Mouse (Mus musculus) midbrain, embryonic 14.5 days (tissue): ENCODE data around the gene Gsdmc4. TPM values are rescaled to one million over a fixed set of nuclear protein-coding genes. Genes with fewer than 3 reads are reported as not detected.
A peak's percentile ranks its signal among the peaks of the same experiment; 100 is the strongest.
"Not testable (repeated sequence)": the region's sequence is repeated elsewhere in the genome, so short reads cannot be mapped to it uniquely, and the experiment has no call there.

Experiments used
- ATAC-seq: fragments of 200-750 bp; cut with Nextera tagmentation; 2 replicates; pipeline ENCODE4 v1.8.0; 2017; ENCODE audit warnings: moderate number of reproducible peaks, moderate library complexity; ENCODE audit not compliant: low FRiP score, low TSS enrichment
- DNase-seq: peaks from one replicate; pipeline ENCODE4 v3.0.0-alpha.2; 2015
- H3K27ac ChIP-seq: fragments of 300-500 bp; sonication (generic); replicated peaks from 2 replicates; pipeline ENCODE4 v1.5.1; 2014; ENCODE audit warnings: mild to moderate bottlenecking, low read depth, low read length, moderate library complexity
- H3K27me3 ChIP-seq: fragments of 300-500 bp; sonication (generic); 2 replicates; pipeline ENCODE4 v1.6.1; 2014; ENCODE audit warnings: low read length, control low read depth, mixed read lengths; ENCODE audit not compliant: control insufficient read depth, insufficient read depth
- H3K36me3 ChIP-seq: fragments of 300-500 bp; sonication (generic); 2 replicates; pipeline ENCODE4 v1.6.1; 2014; ENCODE audit warnings: low read length, control low read depth; ENCODE audit not compliant: control insufficient read depth, insufficient read depth
- H3K4me1 ChIP-seq: fragments of 300-500 bp; sonication (generic); 2 replicates; pipeline ENCODE4 v1.6.1; 2014; ENCODE audit warnings: mild to moderate bottlenecking, antibody characterized with exemption, low read length, control low read depth; ENCODE audit not compliant: control insufficient read depth, insufficient read depth
- H3K4me2 ChIP-seq: fragments of 300-500 bp; sonication (generic); 2 replicates; pipeline ENCODE4 v1.6.1; 2014; ENCODE audit warnings: mild to moderate bottlenecking, low read length, moderate library complexity
- H3K4me3 ChIP-seq: fragments of 300-500 bp; sonication (generic); replicated peaks from 2 replicates; pipeline ENCODE4 v1.5.1; 2014; ENCODE audit warnings: low read depth, low read length
- H3K9ac ChIP-seq: fragments of 300-500 bp; sonication (generic); replicated peaks from 2 replicates; pipeline ENCODE4 v1.6.1; 2014; ENCODE audit warnings: mild to moderate bottlenecking, low read length, moderate library complexity
- H3K9me3 ChIP-seq: fragments of 300-500 bp; sonication (generic); 2 replicates; pipeline ENCODE4 v1.6.1; 2016; ENCODE audit warnings: low read length, control low read depth, mixed read lengths; ENCODE audit not compliant: control insufficient read depth
- WGBS: fragments of 180-500 bp; shearing (Covaris S2); extraction: QIAGEN DNeasy Blood & Tissue Kit; methylation state at CpG from one replicate; pipeline ENCODE4 v1.1.7; 2014; 5-methylcytosine and 5-hydroxymethylcytosine counted together
- polyA plus RNA-seq: library from polyadenylated mRNA; unstranded; fragments of >200 nt; fragmentation: Nextera tagmentation; extraction: Ambion mirVana; gene quantifications from 2 replicates; pipeline ENCODE4 v1.2.1, GENCODE M21; 2014

Gene Gsdmc4
- not detected in 2 replicates for polyA plus RNA-seq

DNA sequence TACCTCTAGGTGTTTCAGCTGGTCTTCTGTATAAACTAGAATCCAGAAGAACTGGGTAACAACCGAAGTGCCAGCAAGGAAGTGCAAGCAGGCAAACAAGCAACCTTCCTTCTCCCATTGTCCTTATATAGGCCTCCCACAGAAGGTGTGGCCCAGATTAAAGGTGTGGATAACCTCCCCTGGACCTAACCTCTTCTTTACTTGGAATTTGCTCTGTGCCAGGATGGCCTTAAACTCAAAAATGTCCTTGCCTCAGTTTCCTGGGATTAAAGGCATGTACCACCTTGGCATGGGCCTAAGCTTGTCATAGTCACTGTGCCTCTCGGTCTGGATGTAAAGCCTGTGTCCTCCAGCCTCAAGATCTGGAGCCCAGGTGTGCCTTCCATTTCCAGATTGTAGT, at the start of gene Gsdmc4:
Gene Gsdmc4, minus strand, starts transcription at position 101 of the 400 bp plus-strand sequence.
- H3K36me3 ChIP-seq, H3K9me3 ChIP-seq, H3K4me2 ChIP-seq, ATAC-seq, H3K4me1 ChIP-seq, H3K9ac ChIP-seq, H3K4me3 ChIP-seq, DNase-seq, H3K27ac ChIP-seq, H3K27me3 ChIP-seq: not testable (repeated sequence)
- 91% methylated on average over 2 of the region's 2 CpGs for WGBS

DNA sequence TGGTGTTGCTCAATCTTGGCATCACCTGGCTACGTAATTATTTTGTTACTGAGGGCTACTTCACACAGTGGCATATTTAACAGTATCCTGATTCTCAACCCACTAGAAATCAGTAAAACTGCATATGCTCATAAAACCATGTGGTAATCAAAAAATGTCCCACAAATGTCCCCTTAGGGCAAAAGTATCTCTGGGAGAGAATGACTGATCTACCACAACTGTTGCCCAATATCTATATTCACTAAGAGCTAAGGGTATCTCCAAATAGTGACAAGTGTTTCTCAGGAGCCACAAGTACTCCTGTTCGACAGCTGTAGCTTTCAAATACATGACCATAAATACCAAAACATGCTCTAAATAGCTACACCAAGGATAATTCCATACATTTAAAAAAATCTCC, 48.4 kb upstream of the Gsdmc4 start:
- H3K27me3 ChIP-seq = no peaks in the 10 kb centered on the region
- no peak for DNase-seq
- no peaks in the 10 kb centered on the region for H3K36me3 ChIP-seq
- 94% methylated on average over 2 of the region's 2 CpGs for WGBS
- H3K9me3 ChIP-seq = no peaks in the 10 kb centered on the region
- no peaks in the 10 kb centered on the region for H3K4me1 ChIP-seq
- ATAC-seq = no peak
- no peak overlapping the region for H3K4me3 ChIP-seq
- no peak overlapping the region for H3K27ac ChIP-seq
- H3K4me2 ChIP-seq = no peak overlapping the region
- no peak overlapping the region for H3K9ac ChIP-seq

DNA sequence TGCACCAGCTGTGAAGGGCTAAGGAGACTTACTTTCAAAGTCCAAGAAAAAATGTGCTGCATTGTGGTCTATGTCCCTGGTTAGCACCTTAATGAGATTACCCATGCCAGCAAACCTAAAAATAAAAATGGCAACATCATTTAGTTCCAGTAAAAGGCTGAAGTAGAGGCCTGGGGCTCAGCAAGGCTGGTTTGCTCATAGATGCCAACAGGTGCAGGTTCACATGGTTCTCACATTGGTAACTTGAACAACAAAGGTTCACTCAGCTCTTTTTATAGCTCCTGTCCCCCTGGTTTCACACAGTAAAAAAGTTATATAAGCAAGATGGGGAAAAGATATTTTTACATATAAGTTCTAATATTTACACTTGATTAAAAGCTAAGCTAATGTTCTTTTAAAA, 45.5 kb upstream of the Gsdmc4 start:
- H3K4me3 ChIP-seq = no peak overlapping the region
- no peaks in the 10 kb centered on the region for H3K9me3 ChIP-seq
- no peaks in the 10 kb centered on the region for H3K36me3 ChIP-seq
- H3K9ac ChIP-seq = no peak overlapping the region
- no peak for ATAC-seq
- H3K4me2 ChIP-seq = no peak overlapping the region
- H3K27me3 ChIP-seq = no peaks in the 10 kb centered on the region
- no peak overlapping the region for H3K27ac ChIP-seq
- no peaks in the 10 kb centered on the region for H3K4me1 ChIP-seq
- DNase-seq = no peak

DNA sequence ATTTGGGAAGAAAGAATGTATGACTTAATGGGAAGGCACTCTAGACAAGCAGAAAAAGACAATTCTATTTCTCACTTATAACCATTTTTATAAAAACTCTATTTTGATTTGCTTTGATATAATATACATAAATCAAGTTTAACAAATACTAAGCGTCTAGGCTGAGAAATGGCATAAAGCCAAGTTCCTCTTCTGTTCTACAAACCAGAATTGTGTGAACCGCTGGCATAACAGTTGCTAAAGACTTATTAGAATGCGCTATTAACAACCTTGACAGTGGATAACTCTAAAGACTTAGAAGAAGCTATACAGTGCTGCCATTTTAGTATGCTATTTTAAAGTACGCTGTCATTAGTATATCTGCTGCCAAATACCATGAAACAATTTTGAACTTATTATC, 41.2 kb upstream of the Gsdmc4 start:
- no peak for ATAC-seq
- no peak overlapping the region for H3K4me2 ChIP-seq
- H3K4me1 ChIP-seq = no peaks in the 10 kb centered on the region
- H3K27me3 ChIP-seq = no peaks in the 10 kb centered on the region
- H3K9me3 ChIP-seq = no peaks in the 10 kb centered on the region
- H3K9ac ChIP-seq = no peak overlapping the region
- 0 out of 2 replicates have a peak, but pooled peaks cover 5% of the 10 kb centered on the region for H3K36me3 ChIP-seq
- WGBS = 72% methylated on average over 4 of the region's 4 CpGs
- peak; percentile 25 for DNase-seq
- no peak overlapping the region for H3K4me3 ChIP-seq
- no peak overlapping the region for H3K27ac ChIP-seq

DNA sequence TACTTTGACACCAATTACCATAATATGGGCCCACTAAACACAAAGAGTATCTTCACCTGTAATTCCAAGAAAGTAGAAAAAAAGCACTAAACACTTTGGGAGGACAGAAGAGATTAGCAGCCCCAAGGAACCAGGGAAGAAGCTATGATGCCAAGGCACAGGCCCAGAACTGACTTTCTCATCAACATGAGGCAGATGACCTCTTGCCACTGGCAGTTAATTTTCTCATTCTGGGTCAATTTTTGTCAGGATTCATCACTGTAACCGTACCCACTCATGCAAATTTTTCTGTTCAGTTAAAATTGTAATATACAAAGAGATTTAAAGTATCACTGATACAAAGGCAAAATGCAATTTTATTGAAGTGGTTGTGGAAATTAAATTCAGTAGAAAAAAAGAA, 29.1 kb upstream of the Gsdmc4 start:
- H3K27me3 ChIP-seq = no peaks in the 10 kb centered on the region
- no peak overlapping the region for H3K4me2 ChIP-seq
- H3K9ac ChIP-seq = no peak overlapping the region
- H3K4me3 ChIP-seq = no peak overlapping the region
- no peaks in the 10 kb centered on the region for H3K9me3 ChIP-seq
- WGBS = 78% methylated on average over 1 of the region's 1 CpGs
- H3K4me1 ChIP-seq = no peaks in the 10 kb centered on the region
- H3K27ac ChIP-seq = no peak overlapping the region
- no peak for ATAC-seq
- peaks cover 46% of the 10 kb centered on the region for H3K36me3 ChIP-seq
- no peak for DNase-seq

DNA sequence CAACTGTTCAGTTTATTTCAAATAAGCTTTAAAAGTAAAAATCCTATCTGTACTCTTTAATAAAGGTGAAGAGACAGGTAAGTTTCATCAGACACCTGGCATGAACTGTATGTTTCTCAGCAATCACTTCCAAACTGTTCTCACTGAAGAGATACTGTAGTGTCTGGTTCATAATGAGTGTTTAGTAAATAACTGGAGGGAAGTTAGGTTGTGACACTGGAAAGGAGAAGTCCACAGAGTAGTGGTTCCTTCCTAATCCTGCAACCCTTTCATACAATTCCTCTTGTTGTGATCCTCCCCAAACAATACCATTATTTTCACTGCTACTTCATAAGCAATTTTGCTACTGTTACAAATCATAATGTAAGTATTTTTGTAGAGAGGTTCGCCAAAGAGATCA, 20.6 kb upstream of the Gsdmc4 start:
- no peaks in the 10 kb centered on the region for H3K9me3 ChIP-seq
- peaks cover 51% of the 10 kb centered on the region for H3K36me3 ChIP-seq
- 100% methylated on average over 1 of the region's 1 CpGs for WGBS
- ATAC-seq (no peak), DNase-seq (no peak)
- H3K27ac ChIP-seq = no peak overlapping the region
- no peaks in the 10 kb centered on the region for H3K27me3 ChIP-seq
- H3K4me1 ChIP-seq = no peaks in the 10 kb centered on the region
- H3K9ac ChIP-seq = no peak overlapping the region
- no peak overlapping the region for H3K4me3 ChIP-seq
- no peak overlapping the region for H3K4me2 ChIP-seq

DNA sequence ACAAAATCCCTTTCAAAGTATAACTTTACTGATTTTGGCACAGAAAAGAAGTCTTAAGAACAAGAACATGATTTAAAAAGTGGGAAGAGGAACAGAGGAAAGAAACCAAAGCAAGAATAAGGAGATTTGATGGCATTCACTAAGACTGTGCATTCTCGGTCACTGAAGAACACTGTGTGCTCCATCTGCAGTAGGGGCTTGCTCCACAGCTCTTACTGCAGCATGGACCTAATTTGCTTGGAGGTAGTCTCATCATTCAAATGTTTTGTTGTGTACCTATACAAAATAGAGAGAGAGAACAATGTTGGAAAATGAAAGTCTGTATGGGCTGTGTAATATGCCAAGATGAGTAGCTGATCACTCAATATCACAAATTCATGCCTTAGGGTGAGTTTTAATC, 19.3 kb upstream of the Gsdmc4 start:
- Histone ChIP-seq H3K4me3 (no peak overlapping the region), H3K4me1 (no peaks in the 10 kb centered on the region), H3K36me3 (peaks cover 45% of the 10 kb centered on the region), H3K27ac (no peak overlapping the region), H3K9me3 (no peaks in the 10 kb centered on the region), H3K4me2 (no peak overlapping the region), H3K9ac (no peak overlapping the region), H3K27me3 (no peaks in the 10 kb centered on the region)
- WGBS = 96% methylated on average over 1 of the region's 1 CpGs
- ATAC-seq (no peak), DNase-seq (no peak)

DNA sequence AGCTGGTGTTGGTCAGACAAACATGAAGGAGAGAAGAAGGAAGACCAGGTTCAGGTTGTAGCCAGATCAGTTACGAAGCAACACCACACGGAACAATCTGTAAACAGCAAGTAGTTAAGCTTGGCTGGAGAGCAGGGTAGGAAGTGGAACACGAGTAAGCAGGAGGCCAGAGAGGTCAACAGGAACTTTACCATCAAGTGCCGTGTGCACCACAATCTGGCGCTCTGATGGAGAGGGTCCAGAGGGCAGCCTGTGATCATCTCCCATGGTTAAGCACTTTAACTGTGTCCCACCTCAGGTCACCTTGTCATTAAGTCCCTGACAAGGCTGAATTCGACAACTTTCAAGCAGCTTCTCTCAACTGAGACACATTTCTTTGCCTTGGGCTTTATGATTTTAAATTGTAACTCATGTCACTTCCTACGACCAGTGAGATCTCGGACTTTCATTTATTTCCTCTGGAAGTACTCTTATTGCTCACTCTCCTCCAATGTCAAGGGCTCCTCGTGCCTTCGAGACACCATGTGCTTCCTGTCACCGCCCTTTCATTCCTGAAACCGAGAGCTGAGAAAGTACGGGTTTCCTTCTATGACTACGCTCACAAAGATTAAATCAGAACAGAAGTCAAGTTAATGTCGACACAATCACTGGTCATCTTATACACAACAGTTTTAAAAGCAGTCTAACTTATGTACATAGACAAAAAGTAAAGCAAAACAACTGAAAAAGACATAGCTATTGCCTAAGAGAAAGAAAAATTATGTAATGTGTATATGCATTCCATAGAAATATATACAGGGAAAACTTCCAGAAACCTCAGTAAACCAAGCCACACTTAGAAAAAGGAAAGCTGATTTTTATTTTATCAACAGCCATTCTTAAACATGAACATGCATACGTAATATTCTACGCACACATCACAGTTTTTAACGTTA, 18.3 kb upstream of the Gsdmc4 start:
- H3K4me2 ChIP-seq = no peak overlapping the region
- no peak overlapping the region for H3K4me3 ChIP-seq
- H3K4me1 ChIP-seq = no peaks in the 10 kb centered on the region
- no peaks in the 10 kb centered on the region for H3K27me3 ChIP-seq
- H3K9me3 ChIP-seq = no peaks in the 10 kb centered on the region
- no peak for DNase-seq
- H3K36me3 ChIP-seq = peaks cover 38% of the 10 kb centered on the region
- no peak overlapping the region for H3K27ac ChIP-seq
- ATAC-seq = no peak
- H3K9ac ChIP-seq = no peak overlapping the region
- 96% methylated on average over 18 of the region's 18 CpGs for WGBS

DNA sequence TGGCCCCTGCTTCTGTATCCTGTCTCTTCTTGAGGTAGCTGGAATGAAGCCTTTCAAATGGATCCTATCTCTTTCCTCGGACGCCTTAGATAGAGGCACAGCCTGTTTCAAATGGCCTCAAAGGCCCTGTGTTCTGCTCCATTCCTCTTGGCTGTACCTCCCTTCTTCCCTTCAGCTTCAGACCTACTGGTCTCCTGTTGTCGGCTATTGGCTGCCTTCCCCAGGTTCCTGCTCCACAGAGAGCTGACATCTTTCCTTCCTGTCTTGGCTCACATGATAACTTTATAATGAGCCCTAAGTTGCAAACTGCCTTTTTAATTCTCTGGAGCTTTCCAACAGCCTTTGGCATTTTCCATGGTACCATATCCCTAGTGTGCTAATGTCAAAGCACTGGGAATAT, 14.1 kb upstream of the Gsdmc4 start:
- H3K4me1 ChIP-seq = no peaks in the 10 kb centered on the region
- WGBS = 91% methylated on average over 3 of the region's 3 CpGs
- peaks cover 18% of the 10 kb centered on the region for H3K36me3 ChIP-seq
- no peak for ATAC-seq
- no peaks in the 10 kb centered on the region for H3K9me3 ChIP-seq
- DNase-seq = no peak
- H3K27me3 ChIP-seq = no peaks in the 10 kb centered on the region
- no peak overlapping the region for H3K9ac ChIP-seq
- no peak overlapping the region for H3K4me3 ChIP-seq
- H3K4me2 ChIP-seq = no peak overlapping the region
- H3K27ac ChIP-seq = no peak overlapping the region
